Mouse (Mus musculus) right cerebral cortex, postnatal 10 days (tissue): Measurements from ENCODE around the gene Scnn1b.

Source experiments
- DNase-seq, 2 experiments: peaks; one replicate each; pipeline ENCODE4 v3.0.0; 2021; ENCODE audit warnings: low spot score in 2 of 2

Gene Scnn1b

GRCm38 (mm10) chr7:121912250-121912649 lies 47.4 kb downstream of the Scnn1b start:
- DNase-seq = no peak

- DNase-seq = no peak
Measured at GRCm38 (mm10) chr7:121913944-121914343, 49.1 kb downstream of the Scnn1b start.

GRCm38 (mm10) chr7:121924361-121924760 lies 59.5 kb downstream of the Scnn1b start:
- DNase-seq = no peak

- no peak for DNase-seq
Measured at GRCm38 (mm10) chr7:121927882-121928281, 63.0 kb downstream of the Scnn1b start.

GRCm38 (mm10) chr7:121931246-121931645 lies 66.4 kb downstream of the Scnn1b start:
- DNase-seq = no peak

- no peak for DNase-seq
Measured at GRCm38 (mm10) chr7:121933675-121934074, 68.8 kb downstream of the Scnn1b start.

- no peak for DNase-seq
Measured at GRCm38 (mm10) chr7:121934346-121934745, 69.5 kb downstream of the Scnn1b start.

GRCm38 (mm10) chr7:121935906-121936794 lies 71.3 kb downstream of the Scnn1b start:
- no peak for DNase-seq

- DNase-seq = no peak
Measured at GRCm38 (mm10) chr7:121936861-121937630, 72.2 kb downstream of the Scnn1b start.

- DNase-seq = peak; percentile 48 to 56
Measured at GRCm38 (mm10) chr7:121938124-121938891, 73.5 kb downstream of the Scnn1b start.

- no peak for DNase-seq
Measured at GRCm38 (mm10) chr7:121939244-121939643, 74.4 kb downstream of the Scnn1b start.

- DNase-seq = peak; percentile 81 to 91
Measured at GRCm38 (mm10) chr7:121939729-121940128, 74.9 kb downstream of the Scnn1b start.

GRCm38 (mm10) chr7:121941016-121941415 lies 76.2 kb downstream of the Scnn1b start:
- DNase-seq = no peak

GRCm38 (mm10) chr7:121941640-121942039 lies 76.8 kb downstream of the Scnn1b start:
- no peak for DNase-seq

- DNase-seq = no peak
Measured at GRCm38 (mm10) chr7:121942371-121942770, 77.5 kb downstream of the Scnn1b start.

GRCm38 (mm10) chr7:121946196-121946595 lies 81.4 kb downstream of the Scnn1b start:
- DNase-seq = no peak

GRCm38 (mm10) chr7:121947513-121947912 lies 82.7 kb downstream of the Scnn1b start:
- no peak for DNase-seq

- no peak for DNase-seq
Measured at GRCm38 (mm10) chr7:121954891-121955669, 90.2 kb downstream of the Scnn1b start.

GRCm38 (mm10) chr7:121955802-121956201 lies 91.0 kb downstream of the Scnn1b start:
- no peak for DNase-seq

GRCm38 (mm10) chr7:121961913-121962570 lies 97.2 kb downstream of the Scnn1b start:
- DNase-seq = no peak

GRCm38 (mm10) chr7:121962571-121962959 lies 97.7 kb downstream of the Scnn1b start:
- DNase-seq = no peak
